Mouse (Mus musculus) 3134 (cell line): ENCODE results near the gene Pigo.

ENCODE experiments used
- DNase-seq: peaks from one replicate; pipeline ENCODE4 v3.0.0-alpha.2; 2011; ENCODE audit warnings: low spot score; ENCODE audit not compliant: insufficient read length; ENCODE audit errors: extremely low read depth

The Pigo gene

DNA sequence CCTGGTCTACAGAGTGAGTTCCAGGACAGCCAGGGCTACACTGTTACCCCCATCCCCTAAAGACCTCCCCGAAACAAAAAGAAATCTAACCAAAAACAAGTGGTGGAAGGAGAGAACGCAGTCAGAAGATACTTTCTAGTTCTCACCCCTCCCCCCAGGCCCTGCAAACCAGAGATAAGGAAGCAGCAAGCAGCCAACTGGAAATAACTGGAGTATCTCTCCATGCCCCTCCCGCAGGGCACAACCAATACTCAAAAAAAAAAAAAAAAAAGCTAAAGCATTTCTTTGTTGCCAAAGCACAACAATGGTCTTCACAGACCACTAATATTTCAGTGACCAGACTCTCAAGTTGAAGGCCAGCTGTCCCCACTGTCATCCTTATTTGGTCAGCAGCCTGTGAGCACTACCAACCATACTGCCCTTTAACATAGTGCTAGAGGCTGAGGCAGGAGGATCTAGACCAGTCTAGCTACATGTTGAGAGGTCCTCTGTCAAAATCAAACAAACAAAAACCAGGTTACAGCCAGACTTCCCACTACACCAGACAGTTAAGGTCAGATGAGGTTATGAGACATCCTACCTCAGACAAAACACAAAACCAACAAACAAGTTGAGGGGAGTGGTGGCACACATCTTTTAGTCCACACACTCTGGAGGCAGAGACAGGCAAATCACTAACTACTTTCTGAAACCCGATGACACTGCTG, 12.4 kb upstream of the Pigo start:
- no peak for DNase-seq

DNA sequence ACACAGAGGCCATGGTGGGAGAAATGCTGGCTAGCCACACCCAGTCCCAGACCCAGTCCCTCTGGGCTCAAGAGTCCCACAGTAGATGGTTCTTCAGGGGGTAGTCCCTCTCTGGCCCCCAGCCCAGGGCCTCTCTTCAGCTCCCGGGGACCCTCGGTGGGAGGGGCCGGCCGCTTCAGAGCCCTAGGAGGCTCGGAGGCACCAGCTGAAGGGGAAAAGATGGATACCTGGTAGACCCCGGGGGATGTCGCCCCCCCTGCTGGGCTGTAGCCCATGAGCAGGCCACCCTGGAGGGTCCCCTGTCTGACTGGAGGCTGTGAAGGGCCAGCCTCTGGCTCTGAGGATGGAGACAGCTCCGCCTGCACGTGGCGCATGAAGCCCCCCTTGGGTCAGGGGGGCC, 10.7 kb upstream of the Pigo start:
- no peak for DNase-seq

GRCm38 (mm10) chr4:43035851-43036250, 10.2 kb upstream of the Pigo start:
- DNase-seq, result no peak

DNA sequence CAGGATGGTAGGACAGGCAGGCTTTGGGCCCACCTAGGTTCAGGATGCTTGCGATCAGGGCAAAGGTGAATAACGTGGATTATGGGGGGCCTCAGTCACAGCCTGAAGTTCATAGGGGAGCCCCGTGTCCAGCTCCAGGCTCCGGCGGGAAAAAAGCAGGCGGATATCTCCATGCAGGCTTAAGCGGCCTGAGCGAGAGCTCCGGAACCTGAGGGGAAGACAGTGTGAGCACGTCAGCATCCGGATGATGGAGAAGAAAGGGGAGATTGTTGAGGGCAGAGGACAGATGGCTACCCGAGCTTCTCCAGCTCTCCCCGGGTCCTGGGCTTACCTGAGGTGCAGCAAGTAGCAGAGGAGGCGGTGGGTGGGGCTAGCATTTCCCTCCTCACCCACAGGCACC, 7.9 kb upstream of the Pigo start:
- no peak for DNase-seq

DNA sequence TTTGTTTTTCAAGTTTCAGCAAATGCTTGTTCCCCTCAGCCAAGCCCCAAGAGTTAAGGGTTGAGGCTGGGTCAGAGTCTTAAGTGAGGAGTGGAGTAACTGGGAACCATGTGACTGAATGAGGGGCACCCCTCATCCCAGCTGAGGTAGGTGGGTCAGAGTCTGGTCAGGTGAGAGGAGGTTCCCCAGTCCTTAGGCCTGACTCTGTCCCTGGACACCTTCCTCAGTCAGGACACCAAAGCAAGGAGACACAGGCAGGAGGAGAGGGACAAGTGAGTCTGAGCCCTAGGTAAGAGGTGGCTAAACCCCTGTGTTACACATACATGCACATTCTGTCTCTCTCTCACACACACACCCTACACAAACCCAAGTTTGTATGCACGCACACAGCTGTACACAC, 6.9 kb upstream of the Pigo start:
- DNase-seq, result no peak

- DNase-seq, result peak; percentile 91
Measured at GRCm38 (mm10) chr4:43031237-43031995, 5.8 kb upstream of the Pigo start, which contains the start of gene Stoml2. TSS of gene Stoml2 (minus strand) at chr4:43031710.

DNA sequence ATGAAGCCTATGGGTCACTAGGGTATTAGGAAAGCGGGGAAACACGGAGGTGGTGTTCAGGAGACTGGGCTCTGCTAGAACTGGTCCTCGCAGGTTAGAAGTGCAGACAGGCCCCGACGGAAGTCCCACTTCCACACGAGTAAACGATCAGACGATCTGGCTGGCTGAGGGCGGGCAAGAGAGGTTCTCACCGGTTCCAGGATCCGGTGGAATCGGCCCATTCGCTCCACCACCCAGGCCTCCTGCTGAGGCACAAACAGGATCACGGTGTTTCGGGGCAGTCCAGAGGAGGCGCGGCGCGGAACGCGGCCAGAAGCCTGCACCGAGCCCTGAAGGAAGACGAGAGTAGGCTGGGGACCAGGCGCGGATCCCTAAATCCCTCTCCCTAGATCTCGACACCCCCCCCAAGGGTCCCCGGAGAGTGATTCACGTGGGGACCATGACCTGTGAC, 5.2 kb upstream of the Pigo start:
- DNase-seq, result no peak

- no peak for DNase-seq
Measured at GRCm38 (mm10) chr4:43030352-43030751, 4.7 kb upstream of the Pigo start.

GRCm38 (mm10) chr4:43029749-43030148, 4.1 kb upstream of the Pigo start:
- no peak for DNase-seq

DNA sequence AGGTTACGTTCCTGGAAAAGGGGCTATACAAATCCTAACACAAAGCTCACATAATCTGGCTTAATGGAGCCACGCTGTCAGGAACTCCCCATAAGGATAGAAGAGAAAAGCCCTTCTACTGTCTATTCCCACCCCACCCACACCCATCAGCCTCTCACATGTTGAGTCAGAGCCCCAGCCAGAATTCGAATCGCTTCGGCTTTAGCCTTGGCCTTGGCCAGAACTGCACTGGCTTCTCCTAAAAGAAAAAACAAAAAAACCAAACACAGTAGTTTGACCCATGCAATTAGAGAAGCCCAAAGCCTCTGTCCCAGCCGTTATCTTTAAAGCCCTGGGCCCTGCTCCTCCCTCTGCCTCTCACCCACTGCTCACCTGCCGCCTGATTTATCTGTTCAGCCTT, 3.5 kb upstream of the Pigo start:
- DNase-seq, result no peak

DNA sequence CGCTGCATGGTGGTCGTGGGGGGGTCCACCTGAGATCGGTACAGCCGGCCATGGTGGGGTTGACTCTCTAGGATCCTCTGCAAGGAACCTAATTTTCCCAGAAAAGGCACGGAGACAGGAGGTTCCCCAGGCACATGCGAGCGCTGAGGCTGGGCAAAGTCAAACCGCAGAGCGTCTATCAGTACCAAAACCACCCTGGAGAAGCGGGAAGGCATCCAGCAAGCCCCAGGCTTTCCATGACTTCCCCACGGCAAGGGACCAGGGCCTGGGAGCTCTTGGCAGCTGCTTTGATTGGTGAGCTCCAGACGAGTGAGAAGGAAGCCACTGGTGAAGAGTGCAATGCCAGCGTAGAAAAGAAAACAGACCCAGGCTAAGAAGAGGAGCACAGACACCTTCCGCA, 946 bp downstream of the Pigo start:
- DNase-seq, result no peak

GRCm38 (mm10) chr4:43021341-43021740, 4.3 kb downstream of the Pigo start:
- DNase-seq, result no peak

DNA sequence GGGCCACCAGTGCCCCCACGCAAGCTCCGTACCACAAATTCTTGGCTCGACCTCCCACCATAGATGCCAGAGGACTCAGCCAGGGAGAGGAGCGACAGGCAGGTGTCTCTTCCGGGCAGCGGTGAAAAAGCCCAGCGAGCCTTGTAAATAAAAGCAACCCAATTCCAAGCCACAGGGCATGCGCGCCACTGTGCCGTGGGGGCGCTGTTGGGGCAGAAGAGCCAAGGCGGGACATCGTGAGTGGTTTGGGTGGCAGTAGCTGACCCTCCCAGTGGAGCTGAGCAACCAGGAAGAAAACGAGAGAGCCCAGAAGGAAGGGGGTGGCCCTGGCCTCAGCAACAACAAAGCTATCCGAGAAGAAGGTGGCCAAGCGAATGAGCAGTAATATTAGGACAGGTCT, 4.7 kb downstream of the Pigo start:
- DNase-seq, result no peak

DNA sequence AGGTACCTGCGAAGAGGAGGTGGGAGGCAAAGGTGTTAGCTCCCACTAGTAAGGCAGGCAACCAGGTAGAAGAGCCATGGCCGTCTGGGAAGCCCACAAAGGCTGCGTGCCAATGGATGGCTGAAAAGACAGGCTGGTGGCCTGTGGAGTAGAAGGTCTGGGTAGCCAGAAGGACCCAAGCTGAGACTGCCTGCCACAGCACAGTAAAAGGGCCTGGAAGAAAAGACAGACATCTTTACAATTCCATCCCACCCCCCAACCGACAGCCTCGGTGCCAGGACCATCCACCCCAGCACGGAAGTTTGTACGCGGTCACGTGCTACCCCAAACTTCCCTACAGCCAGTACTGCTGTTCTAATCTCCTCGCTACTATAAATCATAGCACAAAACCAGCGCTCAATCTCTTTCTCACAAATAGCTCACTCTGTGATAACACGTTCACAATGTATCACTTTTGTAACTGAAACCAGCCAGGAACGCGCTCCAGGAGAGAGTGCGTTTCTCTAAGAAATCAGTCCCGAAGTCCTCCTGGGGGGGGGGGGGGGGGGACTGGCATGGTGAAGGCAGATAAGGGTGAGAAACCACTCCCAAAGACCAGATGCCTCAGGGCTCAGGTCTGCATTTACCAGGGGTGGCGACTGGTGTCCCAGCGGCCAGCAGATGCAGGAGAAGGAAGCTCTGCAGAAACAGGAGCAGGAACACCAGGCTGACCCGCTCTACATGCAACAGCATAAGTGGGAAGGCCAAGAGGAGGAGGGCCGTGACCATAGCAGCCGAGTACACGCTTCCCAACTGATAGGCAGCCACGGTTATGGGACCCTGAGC, 5.8 kb downstream of the Pigo start:
- no peak for DNase-seq

- no peak for DNase-seq
Measured at GRCm38 (mm10) chr4:43019176-43019575, 6.4 kb downstream of the Pigo start.

DNA sequence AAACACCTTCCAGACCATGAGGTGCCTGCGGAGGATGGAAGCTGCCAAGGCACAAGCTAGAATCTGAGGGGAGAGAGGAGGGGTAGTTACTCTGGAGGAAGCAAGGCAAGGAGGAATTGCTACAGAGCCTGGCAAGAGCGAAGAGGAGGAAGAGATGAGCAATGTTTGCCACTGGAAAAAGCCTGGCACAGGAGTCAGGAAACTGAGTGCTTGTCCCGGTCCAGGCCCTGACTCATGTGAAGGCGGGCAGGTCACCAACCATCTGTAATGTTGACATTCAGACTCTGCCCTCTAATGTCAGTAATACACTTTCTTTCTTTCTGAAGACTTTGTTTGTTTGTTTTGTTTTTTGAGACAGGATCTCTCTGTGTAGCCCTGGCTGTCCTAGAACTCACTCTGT, 7.5 kb downstream of the Pigo start:
- no peak for DNase-seq

DNA sequence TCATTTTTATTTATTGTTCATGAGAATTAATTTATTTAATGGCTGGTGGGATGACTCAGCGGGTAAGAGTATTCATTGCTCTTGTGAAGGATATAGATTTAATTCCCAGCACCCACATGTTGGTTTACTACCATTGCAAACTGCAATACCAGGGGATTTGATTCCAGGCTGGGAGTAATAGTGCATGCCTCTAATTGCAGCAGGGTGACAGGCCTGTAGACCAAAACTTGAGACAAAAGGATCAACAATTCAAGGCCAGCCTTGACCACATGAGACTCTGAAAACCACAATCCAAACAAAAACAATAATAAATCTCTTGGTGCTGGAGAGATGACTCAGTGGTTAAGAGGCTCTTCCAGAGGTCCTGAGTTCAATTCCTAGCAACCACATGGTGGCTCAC, 13.5 kb downstream of the Pigo start:
- peak; percentile 41 for DNase-seq

DNA sequence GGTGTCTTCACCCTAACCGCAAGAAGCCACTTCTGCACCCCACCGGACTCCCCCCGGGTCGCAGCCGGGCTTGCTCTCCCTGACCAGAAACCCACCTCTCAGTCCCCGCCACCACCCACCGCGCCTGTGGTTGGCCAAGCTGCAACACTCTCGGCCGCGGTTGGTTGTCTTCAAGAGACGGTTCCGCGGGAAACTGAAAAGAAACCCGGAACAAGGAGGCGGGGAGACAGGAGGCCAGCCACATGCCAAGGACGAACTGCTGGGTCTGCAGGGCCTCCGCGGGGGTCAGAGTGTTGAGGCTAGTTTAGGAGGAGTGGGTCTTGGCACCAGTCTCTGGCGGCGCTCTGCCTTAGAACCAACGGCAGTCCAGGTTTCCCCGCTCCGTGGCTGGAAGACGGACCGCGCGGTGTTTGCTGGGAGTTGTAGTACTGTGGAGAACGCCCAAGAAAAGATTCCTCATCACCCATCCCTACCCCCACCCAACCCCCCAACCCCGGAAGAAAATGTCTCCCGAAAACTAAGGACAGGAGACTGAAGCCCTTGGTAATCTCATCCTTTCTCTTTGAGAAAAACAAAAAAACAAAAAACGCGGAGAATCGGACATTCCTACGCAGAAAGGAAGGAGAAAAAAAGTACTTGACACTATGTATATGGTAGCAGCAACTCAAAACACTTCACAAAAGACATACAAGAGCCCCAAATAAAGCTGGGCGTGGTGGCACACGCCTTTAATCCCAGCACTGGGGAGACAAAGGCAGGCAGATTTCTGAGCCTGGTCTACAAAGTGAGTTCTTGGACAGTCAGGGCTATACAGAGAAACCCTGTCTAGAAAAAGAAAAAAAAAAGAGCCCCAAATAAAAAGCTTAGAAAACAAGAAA, 15.2 kb downstream of the Pigo start, which contains the start of gene Fancg:
Gene Fancg (minus strand): TSS at position 346 of the 878 bp plus-strand sequence.
- peak; percentile 93 for DNase-seq

GRCm38 (mm10) chr4:43005765-43006164, 19.9 kb downstream of the Pigo start:
- peak; percentile 61 for DNase-seq

- DNase-seq, result no peak
Measured at GRCm38 (mm10) chr4:43004951-43005350, 20.7 kb downstream of the Pigo start.
